Mouse (Mus musculus): ENCODE measurements around the gene Arhgef26.

DNA sequence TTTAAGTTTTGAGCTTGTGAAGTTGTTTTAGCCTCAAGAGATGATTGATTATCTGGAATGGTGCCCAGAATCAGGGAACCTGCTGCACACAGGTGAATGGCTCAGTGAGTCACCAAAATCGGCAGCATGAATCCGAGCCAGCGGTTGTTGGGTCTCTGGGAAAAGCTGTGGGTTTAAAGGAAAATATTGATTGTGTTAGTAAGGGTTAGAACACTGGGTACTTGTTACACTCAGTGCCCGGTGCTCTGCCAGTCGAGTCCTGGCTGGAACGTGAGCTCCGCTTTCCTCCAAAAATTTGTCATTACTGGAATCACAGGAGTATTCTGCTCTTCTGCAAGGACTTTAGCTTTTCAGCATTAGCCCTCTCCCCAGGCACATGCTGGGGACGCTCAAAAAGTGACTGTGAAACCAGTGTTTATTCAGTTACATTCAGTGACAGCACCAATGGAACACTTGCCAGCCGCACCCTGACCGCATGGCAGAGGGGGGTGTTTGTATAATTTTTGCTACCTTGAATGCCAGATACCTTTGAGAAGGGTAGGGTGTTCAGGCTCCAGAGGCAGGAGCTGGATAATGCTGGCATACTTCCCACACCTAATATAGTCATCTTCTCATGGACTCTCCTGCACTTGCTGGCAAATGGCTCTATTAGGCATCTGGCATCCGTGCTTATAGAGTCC lies 11.2 kb downstream of the Arhgef26 start:
- TF ChIP-seq CTCF (IDR thresholded peaks at IDR 0.05; ENCODE audit: low read depth): no peak
- peak; percentile 44 for TF ChIP-seq EP300 (IDR thresholded peaks at IDR 0.05; ENCODE audit: low read depth)
